Mouse (Mus musculus) skeletal muscle tissue, adult 2 months (tissue): ENCODE results near the gene Vps52.

Experiments used
- DNase-seq: peaks from one replicate; pipeline ENCODE4 v3.0.0-alpha.2; 2012; ENCODE audit warnings: low read depth, low spot score

Vps52 gene

GRCm38 (mm10) chr17:33955555-33956214 lies at the start of gene Vps52, which contains the start of gene Rps18:
Gene Vps52, plus strand, starts transcription at chr17:33955812.
Gene Rps18, minus strand, starts transcription at chr17:33956001.
- peak; percentile 98 for DNase-seq

GRCm38 (mm10) chr17:33908331-33909076 lies 47.1 kb upstream of the Vps52 start:
- DNase-seq = no peak

GRCm38 (mm10) chr17:33909077-33909868 lies 46.3 kb upstream of the Vps52 start, which contains the start of gene Daxx:
Gene Daxx, plus strand, starts transcription at chr17:33909414.
- peak; percentile 98 for DNase-seq

GRCm38 (mm10) chr17:33909869-33910250 lies 45.8 kb upstream of the Vps52 start:
- no peak for DNase-seq

- no peak for DNase-seq
These were observed 45.1 kb upstream of the Vps52 start for GRCm38 (mm10) chr17:33910346-33911051.

- DNase-seq = no peak
These were observed 44.4 kb upstream of the Vps52 start for GRCm38 (mm10) chr17:33911052-33911812.

GRCm38 (mm10) chr17:33911813-33912414 lies 43.7 kb upstream of the Vps52 start:
- DNase-seq = no peak

GRCm38 (mm10) chr17:33913264-33913663 lies 42.3 kb upstream of the Vps52 start:
- no peak for DNase-seq

- DNase-seq = no peak
These were observed 41.7 kb upstream of the Vps52 start for GRCm38 (mm10) chr17:33913905-33914304.

GRCm38 (mm10) chr17:33914969-33915391 lies 40.6 kb upstream of the Vps52 start:
- DNase-seq = no peak

- DNase-seq = peak; percentile 98
These were observed 39.9 kb upstream of the Vps52 start, which contains the start of the genes Tapbp and Zbtb22 for GRCm38 (mm10) chr17:33915671-33916250. Gene Tapbp, plus strand, starts transcription at chr17:33915899. Gene Zbtb22, plus strand, starts transcription at chr17:33915904.

- DNase-seq = no peak
These were observed 39.3 kb upstream of the Vps52 start for GRCm38 (mm10) chr17:33916294-33916693.

- no peak for DNase-seq
These were observed 38.6 kb upstream of the Vps52 start for GRCm38 (mm10) chr17:33916847-33917655.

GRCm38 (mm10) chr17:33917656-33918292 lies 37.8 kb upstream of the Vps52 start:
- DNase-seq = no peak

GRCm38 (mm10) chr17:33918293-33919203 lies 37.1 kb upstream of the Vps52 start:
- no peak for DNase-seq

- peak; percentile 73 for DNase-seq
These were observed 36.0 kb upstream of the Vps52 start for GRCm38 (mm10) chr17:33919351-33920281.
